Mouse (Mus musculus) lung, embryonic 16.5 days (tissue): Measurements from ENCODE around the gene Nqo1. TPM values are rescaled to one million over a fixed set of nuclear protein-coding genes. Genes with fewer than 3 reads are reported as not detected.

Source experiments
- ATAC-seq: fragments of 200-750 bp; cut with Nextera tagmentation; 2 replicates; pipeline ENCODE4 v1.8.0; 2017; ENCODE audit warnings: low read depth, mild to moderate bottlenecking, moderate library complexity
- H3K27ac ChIP-seq: fragments of 300-500 bp; sonication (generic); 2 replicates; pipeline ENCODE4 v1.5.1; 2014; ENCODE audit warnings: mild to moderate bottlenecking, control low read depth, low read length
- H3K27me3 ChIP-seq: fragments of 300-500 bp; sonication (generic); 2 replicates; pipeline ENCODE4 v1.6.1; 2014; ENCODE audit warnings: low read depth, low read length, mixed read lengths; ENCODE audit not compliant: control insufficient read depth, insufficient read depth
- H3K36me3 ChIP-seq: fragments of 300-500 bp; sonication (generic); 2 replicates; pipeline ENCODE4 v1.6.1; 2014; ENCODE audit warnings: low read length; ENCODE audit not compliant: control insufficient read depth, insufficient read depth
- H3K4me1 ChIP-seq: fragments of 300-500 bp; sonication (generic); replicated peaks from 2 replicates; pipeline ENCODE4 v1.6.1; 2014; ENCODE audit warnings: low read length, mixed read lengths; ENCODE audit not compliant: control insufficient read depth, insufficient read depth
- H3K4me2 ChIP-seq: fragments of 300-500 bp; sonication (generic); 2 replicates; pipeline ENCODE4 v1.6.1; 2014; ENCODE audit warnings: low read depth, low read length, control low read depth
- H3K4me3 ChIP-seq: fragments of 300-500 bp; sonication (generic); 2 replicates; pipeline ENCODE4 v1.5.1; 2014; ENCODE audit warnings: mild to moderate bottlenecking, low read length, control low read depth
- H3K9ac ChIP-seq: fragments of 300-500 bp; sonication (generic); 2 replicates; pipeline ENCODE4 v1.6.1; 2014; ENCODE audit warnings: low read length, control low read depth
- H3K9me3 ChIP-seq: fragments of 300-500 bp; sonication (generic); 2 replicates; pipeline ENCODE4 v1.6.1; 2016; ENCODE audit warnings: low read length; ENCODE audit not compliant: control insufficient read depth
- WGBS: fragments of 180-500 bp; shearing (Covaris S2); extraction: QIAGEN DNeasy Blood & Tissue Kit; methylation state at CpG from one replicate; pipeline ENCODE4 v1.1.7; 2014; 5-methylcytosine and 5-hydroxymethylcytosine counted together
- polyA plus RNA-seq: library from polyadenylated mRNA; unstranded; fragments of >200 nt; fragmentation: Nextera tagmentation; extraction: Ambion mirVana; gene quantifications from 2 replicates; pipeline ENCODE4 v1.2.1, GENCODE M21; 2015

Nqo1 gene
- polyA plus RNA-seq, 1 experiment from 2014 or later = 14.5 TPM

DNA sequence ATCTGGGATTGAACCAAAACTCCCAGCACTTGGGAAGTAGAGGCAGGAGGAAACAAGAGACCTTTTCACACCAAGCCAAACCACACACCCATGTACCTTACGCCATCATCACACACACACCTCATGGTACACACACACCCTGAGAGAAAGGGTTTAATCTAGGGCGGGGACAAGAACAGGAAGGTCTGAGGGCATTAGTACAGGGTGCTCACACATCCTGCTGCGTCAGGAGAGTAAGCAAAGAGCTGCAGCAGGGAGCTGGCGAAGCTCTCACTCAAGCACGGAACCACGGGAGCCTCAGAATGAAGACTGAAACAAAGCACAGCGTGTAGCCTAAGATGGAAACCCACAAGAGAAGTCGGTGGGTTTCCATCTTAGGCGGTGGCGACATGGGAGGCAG is 10.9 kb upstream of the Nqo1 start:
- Histone ChIP-seq H3K9ac (no peak overlapping the region), H3K27me3 (no peaks in the 10 kb centered on the region), H3K27ac (no peak overlapping the region), H3K36me3 (peaks cover 61% of the 10 kb centered on the region), H3K4me1 (no peaks in the 10 kb centered on the region), H3K4me2 (no peak overlapping the region), H3K9me3 (no peaks in the 10 kb centered on the region), H3K4me3 (no peak overlapping the region)
- WGBS = 84% methylated on average over 10 of the region's 10 CpGs
- no peak for ATAC-seq

DNA sequence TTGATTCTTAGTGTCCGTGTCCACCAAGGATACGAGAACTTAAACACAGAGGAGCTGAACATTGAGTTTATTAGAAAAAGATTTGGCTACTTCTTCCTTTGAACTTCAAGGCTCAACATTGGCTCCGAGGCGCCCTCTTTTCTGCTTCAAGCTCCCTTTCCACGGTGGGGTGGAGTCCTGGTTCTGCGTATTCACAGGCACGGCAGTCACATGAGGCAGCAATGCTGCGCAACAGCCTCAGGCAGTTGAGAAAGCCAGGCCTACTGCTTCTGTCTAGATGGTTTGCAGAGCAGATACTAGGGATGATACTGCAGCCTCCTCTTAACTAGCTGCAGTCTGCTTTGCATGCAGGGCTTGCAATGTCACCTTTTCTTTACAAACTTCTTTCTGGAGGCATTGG is 9.5 kb upstream of the Nqo1 start:
- Histone ChIP-seq H3K4me1 (no peaks in the 10 kb centered on the region), H3K27me3 (no peaks in the 10 kb centered on the region), H3K4me2 (no peak overlapping the region), H3K4me3 (no peak overlapping the region), H3K9ac (no peak overlapping the region), H3K9me3 (no peaks in the 10 kb centered on the region), H3K27ac (no peak overlapping the region), H3K36me3 (peaks cover 51% of the 10 kb centered on the region)
- ATAC-seq = no peak
- WGBS = 83% methylated on average over 8 of the region's 8 CpGs

DNA sequence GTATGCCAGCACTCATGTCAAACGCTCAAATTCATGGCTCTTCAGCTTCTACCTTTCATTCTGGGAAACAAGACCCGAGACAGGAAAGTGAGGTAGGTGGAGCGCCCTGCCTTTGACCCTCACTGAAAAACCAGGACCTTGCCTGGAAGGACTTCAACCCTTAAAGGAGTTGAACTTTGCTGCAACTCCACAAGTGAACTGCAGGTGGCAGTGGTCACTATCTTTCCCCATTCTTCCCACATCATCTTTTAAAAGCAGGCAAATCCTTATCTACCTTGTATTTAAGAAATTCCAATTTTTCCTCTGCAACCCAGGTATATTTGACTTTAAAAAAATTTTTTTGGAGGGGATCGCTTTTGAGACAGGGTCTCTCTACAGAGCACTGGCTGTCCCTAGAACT is 8.4 kb upstream of the Nqo1 start:
- no peak overlapping the region for H3K9ac ChIP-seq
- H3K4me3 ChIP-seq = no peak overlapping the region
- H3K4me2 ChIP-seq = no peak overlapping the region
- no peak overlapping the region for H3K27ac ChIP-seq
- no peaks in the 10 kb centered on the region for H3K27me3 ChIP-seq
- no peaks in the 10 kb centered on the region for H3K4me1 ChIP-seq
- WGBS = 58% methylated on average over 4 of the region's 4 CpGs
- no peak for ATAC-seq
- no peaks in the 10 kb centered on the region for H3K9me3 ChIP-seq
- H3K36me3 ChIP-seq = peaks cover 44% of the 10 kb centered on the region

DNA sequence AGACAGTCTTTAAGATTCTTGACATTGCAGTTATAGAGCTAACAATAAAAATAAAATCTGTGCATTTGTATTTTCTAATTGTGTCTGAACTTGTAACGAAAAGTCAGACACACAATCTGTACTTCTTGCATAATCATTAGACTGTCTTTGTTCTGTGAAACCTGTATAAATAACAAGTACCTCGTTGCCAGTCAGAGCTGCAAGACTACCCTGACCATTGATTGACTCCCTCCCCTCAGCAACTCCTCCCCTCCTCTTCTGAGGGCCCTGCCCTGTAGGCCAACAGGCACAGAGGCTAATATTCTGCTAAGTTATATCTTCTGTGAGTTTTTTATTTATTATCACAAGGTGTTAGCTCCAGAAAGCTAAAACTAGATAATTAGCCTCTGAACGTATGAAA is 2.9 kb upstream of the Nqo1 start:
- H3K36me3 ChIP-seq = peaks cover 10% of the 10 kb centered on the region
- peaks cover 10% of the 10 kb centered on the region for H3K4me1 ChIP-seq
- H3K9ac ChIP-seq = no peak overlapping the region
- H3K27me3 ChIP-seq = no peaks in the 10 kb centered on the region
- 0 out of 2 replicates have a peak overlapping the region, but pooled peaks have one; percentile 34 for H3K27ac ChIP-seq
- 47% methylated on average over 3 of the region's 3 CpGs for WGBS
- no peak overlapping the region for H3K4me3 ChIP-seq
- ATAC-seq = no peak
- no peak overlapping the region for H3K4me2 ChIP-seq
- no peaks in the 10 kb centered on the region for H3K9me3 ChIP-seq

DNA sequence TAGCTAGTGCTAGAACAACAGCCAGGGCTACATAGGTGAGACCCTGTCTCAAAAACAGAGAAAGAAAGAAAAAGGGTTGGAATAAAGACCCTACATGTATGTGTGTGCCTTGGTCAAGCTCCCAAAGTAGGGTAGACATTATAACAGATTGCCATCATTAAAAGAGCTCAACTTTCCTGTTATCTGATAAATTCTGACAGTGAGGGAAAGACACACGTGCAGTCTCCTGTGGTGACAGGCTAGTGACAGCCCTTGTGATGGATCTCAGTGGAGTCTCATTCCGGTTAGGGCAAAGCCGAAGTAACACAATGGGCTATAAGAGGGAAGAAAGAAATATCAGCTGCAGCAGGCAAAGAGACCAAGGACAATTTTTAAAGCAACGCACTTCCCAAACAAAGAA is 1.1 kb upstream of the Nqo1 start:
- WGBS = 58% methylated on average over 4 of the region's 4 CpGs
- no peak overlapping the region for H3K4me2 ChIP-seq
- no peaks in the 10 kb centered on the region for H3K9me3 ChIP-seq
- H3K27ac ChIP-seq = no peak overlapping the region
- H3K36me3 ChIP-seq = no peaks in the 10 kb centered on the region
- no peak for ATAC-seq
- H3K4me1 ChIP-seq = peaks cover 10% of the 10 kb centered on the region
- H3K4me3 ChIP-seq = no peak overlapping the region
- no peaks in the 10 kb centered on the region for H3K27me3 ChIP-seq
- H3K9ac ChIP-seq = no peak overlapping the region

DNA sequence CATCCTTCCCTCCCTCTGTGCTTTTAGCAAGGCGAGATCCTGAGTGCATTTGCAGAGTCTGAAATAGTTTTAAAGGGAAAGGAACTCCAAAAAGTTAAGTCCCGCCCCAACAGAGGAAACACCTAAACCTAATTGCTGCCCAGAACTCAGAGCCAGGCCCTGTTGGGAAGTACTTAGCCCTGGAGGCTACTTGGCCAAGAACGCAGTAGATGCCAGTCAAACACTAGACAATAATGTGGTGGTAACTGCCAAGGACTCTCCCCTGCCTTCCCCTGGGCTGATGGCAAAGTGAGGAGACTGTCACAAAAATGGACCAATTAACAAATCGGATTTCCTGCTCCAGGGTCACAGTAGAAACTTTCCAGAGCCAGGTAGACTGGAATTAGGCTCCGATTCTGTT is 1.1 kb downstream of the Nqo1 start:
- Histone ChIP-seq H3K27ac (no peak overlapping the region), H3K4me1 (peaks cover 10% of the 10 kb centered on the region), H3K27me3 (no peaks in the 10 kb centered on the region), H3K36me3 (no peaks in the 10 kb centered on the region), H3K9ac (no peak overlapping the region), H3K4me3 (no peak overlapping the region), H3K9me3 (no peaks in the 10 kb centered on the region), H3K4me2 (no peak overlapping the region)
- WGBS = 75% methylated on average over 5 of the region's 5 CpGs
- no peak for ATAC-seq

DNA sequence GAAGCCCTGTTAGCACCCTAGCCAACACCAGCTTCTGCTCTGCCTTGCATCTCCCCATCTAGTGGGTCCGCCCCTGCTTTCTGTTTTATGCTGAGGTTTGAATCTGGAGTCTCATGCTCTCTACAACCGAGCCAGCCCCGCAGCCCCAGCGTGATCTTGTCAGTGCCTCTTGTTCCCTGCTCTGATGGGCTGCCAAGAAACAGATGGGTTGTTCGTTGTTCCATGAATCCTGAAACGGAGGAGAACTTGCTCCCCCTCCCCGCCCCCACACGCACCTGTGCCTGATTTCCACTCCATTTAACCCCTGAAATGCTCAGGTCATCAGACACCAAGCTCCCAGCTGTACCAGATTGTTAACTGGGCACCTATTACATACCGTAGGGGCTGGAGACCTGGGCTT is 3.5 kb downstream of the Nqo1 start:
- Histone ChIP-seq H3K4me3 (no peak overlapping the region), H3K27me3 (no peaks in the 10 kb centered on the region), H3K36me3 (no peaks in the 10 kb centered on the region), H3K4me1 (peaks cover 10% of the 10 kb centered on the region), H3K4me2 (no peak overlapping the region), H3K27ac (no peak overlapping the region), H3K9ac (no peak overlapping the region), H3K9me3 (no peaks in the 10 kb centered on the region)
- WGBS = 31% methylated on average over 9 of the region's 9 CpGs
- no peak for ATAC-seq

DNA sequence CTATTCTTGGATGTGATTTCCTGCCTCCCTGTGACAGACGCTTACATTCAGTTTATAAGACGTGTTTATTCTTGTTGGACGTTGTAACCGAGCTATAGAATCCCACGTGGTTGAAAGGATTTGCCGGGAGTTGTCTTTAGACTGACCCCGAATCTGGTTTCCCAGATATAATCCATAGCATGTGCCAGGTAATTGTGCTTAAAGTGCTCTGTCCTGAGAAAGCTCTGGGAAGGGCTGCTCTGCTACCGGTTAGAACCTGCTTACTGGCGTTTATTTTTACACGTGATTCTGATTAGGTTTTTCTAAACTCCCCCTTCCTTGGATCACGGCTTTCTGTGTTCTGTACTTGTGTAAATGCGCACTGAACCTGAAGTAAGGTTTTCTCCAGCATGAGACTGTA is 5.3 kb downstream of the Nqo1 start:
- H3K4me1 ChIP-seq = peaks cover 3% of the 10 kb centered on the region; the same call in 1 of the 2 replicates
- H3K9me3 ChIP-seq = no peaks in the 10 kb centered on the region
- H3K36me3 ChIP-seq = no peaks in the 10 kb centered on the region
- no peak overlapping the region for H3K9ac ChIP-seq
- H3K27ac ChIP-seq = no peak overlapping the region
- H3K4me2 ChIP-seq = no peak overlapping the region
- no peak for ATAC-seq
- H3K27me3 ChIP-seq = no peaks in the 10 kb centered on the region
- whole genome bisulfite sequencing = 39% methylated on average over 12 of the region's 12 CpGs
- H3K4me3 ChIP-seq = no peak overlapping the region

DNA sequence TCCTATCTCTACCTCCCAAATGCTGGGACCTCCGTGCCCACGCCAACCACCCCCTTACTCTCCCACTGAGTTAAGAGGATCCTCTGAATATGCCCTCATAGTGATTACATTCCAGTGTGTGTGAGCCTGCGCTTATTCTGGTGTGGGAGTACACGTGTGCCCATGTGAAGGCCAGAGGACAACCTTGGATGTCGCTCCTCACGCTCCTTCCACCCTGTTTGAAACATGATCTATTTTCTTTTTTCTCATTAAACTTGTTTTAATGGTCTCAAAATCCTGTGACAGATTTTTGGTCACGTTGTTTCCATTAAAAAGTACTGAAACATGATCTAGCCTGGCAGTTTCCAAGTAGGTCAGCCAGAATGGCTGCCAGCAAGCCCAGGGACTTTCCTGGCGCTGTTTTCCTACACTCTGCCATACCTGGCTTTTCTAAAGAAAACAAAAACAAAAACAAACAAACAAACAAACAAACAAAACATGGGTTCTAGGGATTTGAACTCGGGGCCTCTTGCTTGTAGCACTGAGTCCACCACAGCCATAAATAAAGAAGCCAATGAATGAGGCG is 6.8 kb downstream of the Nqo1 start:
- Histone ChIP-seq H3K36me3 (no peaks in the 10 kb centered on the region), H3K4me2 (no peak overlapping the region), H3K9me3 (no peaks in the 10 kb centered on the region), H3K27me3 (no peaks in the 10 kb centered on the region), H3K4me3 (no peak overlapping the region), H3K4me1 (no peaks in the 10 kb centered on the region), H3K9ac (no peak overlapping the region), H3K27ac (no peak overlapping the region)
- ATAC-seq = no peak
- WGBS = 81% methylated on average over 10 of the region's 10 CpGs

DNA sequence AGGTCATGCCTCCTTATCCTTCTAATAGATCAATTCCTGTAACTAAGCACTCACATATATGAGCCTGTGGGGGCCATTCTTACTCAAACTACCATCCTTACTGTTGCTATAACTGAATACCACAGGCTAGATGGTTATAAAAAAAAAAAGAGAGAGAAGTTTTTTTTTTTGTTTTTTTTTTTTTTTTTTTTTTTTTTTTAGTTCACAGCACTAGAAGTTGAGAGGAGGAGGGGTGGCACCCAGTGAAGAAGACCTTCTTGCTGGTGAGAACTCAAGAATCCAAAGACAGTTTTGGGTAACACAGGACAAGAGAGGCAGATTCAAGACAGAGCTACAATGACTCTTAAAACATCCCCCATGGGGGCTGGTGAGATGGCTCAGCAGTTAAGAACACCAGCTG is 7.6 kb downstream of the Nqo1 start:
- H3K9ac ChIP-seq = no peak overlapping the region
- H3K4me1 ChIP-seq = no peaks in the 10 kb centered on the region
- H3K4me2 ChIP-seq = no peak overlapping the region
- H3K27ac ChIP-seq = no peak overlapping the region
- H3K4me3 ChIP-seq = no peak overlapping the region
- no peak for ATAC-seq
- no peaks in the 10 kb centered on the region for H3K9me3 ChIP-seq
- H3K36me3 ChIP-seq = no peaks in the 10 kb centered on the region
- H3K27me3 ChIP-seq = no peaks in the 10 kb centered on the region
